Mouse (Mus musculus) heart, embryonic 11.5 days (tissue): ENCODE data around the gene Bcl2l11. TPM values are rescaled to one million over a fixed set of nuclear protein-coding genes. Genes with fewer than 3 reads are reported as not detected.

Experiments used
- ATAC-seq: fragments of 200-750 bp; cut with Nextera tagmentation; replicated peaks from 2 replicates; pipeline ENCODE4 v1.8.0; 2017; ENCODE audit warnings: moderate library complexity; ENCODE audit not compliant: insufficient number of reproducible peaks, low FRiP score, low TSS enrichment
- H3K27ac ChIP-seq: fragments of 300-500 bp; sonication (generic); 2 replicates; pipeline ENCODE4 v1.5.1; 2014; ENCODE audit warnings: mild to moderate bottlenecking, low read depth, low read length
- H3K27me3 ChIP-seq: fragments of 300-500 bp; sonication (generic); 2 replicates; pipeline ENCODE4 v1.6.1; 2014; ENCODE audit warnings: mild to moderate bottlenecking, low read length, mixed read lengths; ENCODE audit not compliant: control insufficient read depth, insufficient read depth
- H3K36me3 ChIP-seq: fragments of 300-500 bp; sonication (generic); 2 replicates; pipeline ENCODE4 v1.6.1; 2014; ENCODE audit warnings: mild to moderate bottlenecking, low read length, moderate library complexity, mixed read lengths; ENCODE audit not compliant: control insufficient read depth, insufficient read depth
- H3K4me1 ChIP-seq: fragments of 300-500 bp; sonication (generic); 2 replicates; pipeline ENCODE4 v1.6.1; 2014; ENCODE audit warnings: low read length; ENCODE audit not compliant: control insufficient read depth, insufficient read depth
- H3K4me2 ChIP-seq: fragments of 300-500 bp; sonication (generic); 2 replicates; pipeline ENCODE4 v1.6.1; 2014; ENCODE audit warnings: mild to moderate bottlenecking, moderate library complexity
- H3K4me3 ChIP-seq: fragments of 300-500 bp; sonication (generic); 2 replicates; pipeline ENCODE4 v1.5.1; 2014; ENCODE audit warnings: low read depth, low read length
- H3K9ac ChIP-seq: fragments of 300-500 bp; sonication (generic); 2 replicates; pipeline ENCODE4 v1.6.1; 2014; ENCODE audit warnings: mild to moderate bottlenecking, low read depth, low read length, moderate library complexity
- H3K9me3 ChIP-seq: fragments of 300-500 bp; sonication (generic); replicated peaks from 2 replicates; pipeline ENCODE4 v1.6.1; 2016; ENCODE audit warnings: low read length; ENCODE audit not compliant: control insufficient read depth
- WGBS: fragments of 180-500 bp; shearing (Covaris S2); extraction: QIAGEN DNeasy Blood & Tissue Kit; methylation state at CpG from one replicate; pipeline ENCODE4 v1.1.7; 2014; ENCODE audit not compliant: insufficient replicate concordance; 5-methylcytosine and 5-hydroxymethylcytosine counted together
- polyA plus RNA-seq: library from polyadenylated mRNA; unstranded; fragments of >200 nt; fragmentation: Nextera tagmentation; extraction: Ambion mirVana; gene quantifications from 2 replicates; pipeline ENCODE4 v1.2.1, GENCODE M21; 2014

The Bcl2l11 gene
- polyA plus RNA-seq, 1 experiment from 2014 or later, result 11.3 TPM

DNA sequence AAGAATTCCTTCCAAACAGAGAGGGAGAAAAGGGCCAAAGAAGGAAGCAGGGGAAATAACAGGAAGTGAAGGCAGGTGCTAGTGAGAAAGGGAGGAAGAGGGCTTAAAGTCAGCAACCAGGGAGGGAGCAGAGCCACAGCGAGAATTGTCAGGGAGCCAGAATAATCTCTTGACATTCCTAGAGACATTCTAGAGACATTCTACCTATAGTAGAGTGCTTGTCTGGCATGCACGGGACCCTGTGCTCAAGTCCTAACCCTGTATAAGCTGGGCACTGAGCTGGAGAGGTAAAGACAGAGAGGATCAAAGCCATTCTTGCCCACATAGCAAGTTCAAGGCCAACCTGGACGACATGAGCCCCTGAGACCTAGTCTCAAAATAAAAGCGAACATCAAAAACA, 60.1 kb downstream of the Bcl2l11 start:
- Histone ChIP-seq H3K36me3 (no peaks in the 10 kb centered on the region), H3K9ac (no peak overlapping the region), H3K4me1 (peaks cover 19% of the 10 kb centered on the region), H3K4me3 (no peak overlapping the region), H3K27ac (no peak overlapping the region), H3K27me3 (no peaks in the 10 kb centered on the region), H3K9me3 (no peaks in the 10 kb centered on the region), H3K4me2 (no peak overlapping the region)
- ATAC-seq, result no peak
- WGBS, result 58% methylated on average over 4 of the region's 4 CpGs

DNA sequence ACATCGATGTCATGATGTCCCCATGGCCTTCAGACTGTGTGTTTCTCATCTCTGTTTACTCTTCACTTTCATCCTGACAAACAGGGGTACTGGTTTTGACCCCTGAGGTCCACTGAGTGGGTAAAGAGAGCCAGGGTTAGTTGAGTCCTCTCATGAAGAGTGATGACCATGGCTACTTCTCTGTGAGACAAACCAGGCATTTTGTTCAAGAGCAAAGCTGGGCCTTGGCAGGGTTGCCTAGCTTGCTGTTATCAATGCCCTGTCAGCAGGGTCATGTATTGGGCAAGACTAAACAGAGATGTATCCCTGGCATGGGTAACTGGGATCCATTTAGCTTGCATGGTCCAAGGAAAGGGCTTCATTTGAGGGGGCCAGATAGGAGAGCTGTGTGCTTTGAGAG, 61.4 kb downstream of the Bcl2l11 start:
- Histone ChIP-seq H3K9me3 (no peaks in the 10 kb centered on the region), H3K4me1 (peaks cover 19% of the 10 kb centered on the region), H3K4me2 (no peak overlapping the region), H3K4me3 (no peak overlapping the region), H3K9ac (no peak overlapping the region), H3K27ac (no peak overlapping the region), H3K36me3 (no peaks in the 10 kb centered on the region), H3K27me3 (no peaks in the 10 kb centered on the region)
- 0 out of 2 replicates have a peak, but pooled peaks have one; percentile 35 for ATAC-seq
- 89% methylated on average over 1 of the region's 1 CpGs for WGBS

GRCm38 (mm10) chr2:128188461-128188860, 62.6 kb downstream of the Bcl2l11 start:
- no peak overlapping the region for H3K27ac ChIP-seq
- no peaks in the 10 kb centered on the region for H3K9me3 ChIP-seq
- H3K27me3 ChIP-seq, result no peaks in the 10 kb centered on the region
- H3K4me1 ChIP-seq, result peaks cover 19% of the 10 kb centered on the region
- H3K36me3 ChIP-seq, result no peaks in the 10 kb centered on the region
- ATAC-seq, result no peak
- no peak overlapping the region for H3K4me3 ChIP-seq
- no peak overlapping the region for H3K9ac ChIP-seq
- WGBS, result 88% methylated on average over 3 of the region's 3 CpGs
- no peak overlapping the region for H3K4me2 ChIP-seq

GRCm38 (mm10) chr2:128189691-128190090, 63.9 kb downstream of the Bcl2l11 start:
- 54% methylated on average over 10 of the region's 10 CpGs for WGBS
- Histone ChIP-seq H3K4me3 (no peak overlapping the region), H3K27ac (no peak overlapping the region), H3K9me3 (no peaks in the 10 kb centered on the region), H3K4me1 (peaks cover 19% of the 10 kb centered on the region), H3K4me2 (no peak overlapping the region), H3K27me3 (no peaks in the 10 kb centered on the region), H3K9ac (no peak overlapping the region), H3K36me3 (no peaks in the 10 kb centered on the region)
- no peak for ATAC-seq

DNA sequence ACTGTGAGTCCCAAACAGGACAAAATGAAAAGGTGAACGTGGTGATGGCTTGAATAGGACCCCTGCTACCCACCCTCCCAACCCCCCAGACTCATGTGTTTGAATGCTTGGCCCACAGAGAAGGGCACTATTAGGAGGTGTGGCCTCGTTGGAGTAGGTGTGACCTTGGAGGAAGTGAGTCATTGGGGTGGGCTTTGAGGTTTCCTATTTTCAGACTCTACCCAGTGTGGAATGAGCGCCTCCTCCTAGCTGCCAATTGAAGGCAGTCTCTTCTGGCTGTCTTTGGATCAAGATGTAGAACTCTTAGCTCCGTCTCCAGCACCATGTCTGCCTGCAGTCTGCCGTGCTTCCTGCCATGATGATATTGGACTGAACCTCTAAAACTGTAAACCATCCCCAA, 64.4 kb downstream of the Bcl2l11 start:
- H3K4me3 ChIP-seq, result no peak overlapping the region
- no peaks in the 10 kb centered on the region for H3K9me3 ChIP-seq
- no peak overlapping the region for H3K9ac ChIP-seq
- ATAC-seq, result no peak
- H3K4me2 ChIP-seq, result no peak overlapping the region
- 61% methylated on average over 5 of the region's 5 CpGs for WGBS
- H3K36me3 ChIP-seq, result no peaks in the 10 kb centered on the region
- no peak overlapping the region for H3K27ac ChIP-seq
- no peaks in the 10 kb centered on the region for H3K27me3 ChIP-seq
- peaks cover 19% of the 10 kb centered on the region for H3K4me1 ChIP-seq

DNA sequence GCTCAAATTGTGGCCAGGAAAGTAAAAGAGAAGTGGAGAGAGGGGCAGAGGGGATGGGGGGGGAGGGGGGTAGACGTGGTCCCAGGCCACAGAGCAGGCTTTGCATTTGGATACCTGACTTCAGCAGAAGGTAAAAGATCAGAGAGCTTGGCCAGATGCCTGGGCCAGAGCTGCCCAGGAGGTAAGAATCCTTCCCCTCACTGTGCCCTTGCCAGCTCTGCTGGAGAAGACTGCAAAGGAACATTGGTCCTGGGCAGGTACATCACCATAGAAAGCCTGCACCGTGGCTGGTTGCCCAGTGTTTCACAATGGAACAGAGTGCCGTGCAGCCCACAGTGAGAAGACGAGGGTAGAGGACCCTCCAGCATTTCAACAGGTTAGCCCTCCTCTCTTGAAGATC, 67.6 kb downstream of the Bcl2l11 start:
- no peaks in the 10 kb centered on the region for H3K9me3 ChIP-seq
- peaks cover 8% of the 10 kb centered on the region; the same call in 1 of the 2 replicates for H3K4me1 ChIP-seq
- H3K27me3 ChIP-seq, result no peaks in the 10 kb centered on the region
- H3K4me2 ChIP-seq, result no peak overlapping the region
- 56% methylated on average over 4 of the region's 4 CpGs for WGBS
- no peak overlapping the region for H3K4me3 ChIP-seq
- H3K27ac ChIP-seq, result no peak overlapping the region
- H3K36me3 ChIP-seq, result no peaks in the 10 kb centered on the region
- H3K9ac ChIP-seq, result no peak overlapping the region
- no peak for ATAC-seq

GRCm38 (mm10) chr2:128197379-128197778, 71.5 kb downstream of the Bcl2l11 start:
- WGBS, result 73% methylated on average over 3 of the region's 3 CpGs
- no peaks in the 10 kb centered on the region for H3K9me3 ChIP-seq
- H3K36me3 ChIP-seq, result no peaks in the 10 kb centered on the region
- H3K9ac ChIP-seq, result no peak overlapping the region
- no peaks in the 10 kb centered on the region for H3K4me1 ChIP-seq
- H3K4me2 ChIP-seq, result no peak overlapping the region
- H3K27ac ChIP-seq, result no peak overlapping the region
- H3K27me3 ChIP-seq, result no peaks in the 10 kb centered on the region
- H3K4me3 ChIP-seq, result no peak overlapping the region
- no peak for ATAC-seq

GRCm38 (mm10) chr2:128203147-128203546, 77.3 kb downstream of the Bcl2l11 start:
- no peak overlapping the region for H3K9ac ChIP-seq
- H3K36me3 ChIP-seq, result no peaks in the 10 kb centered on the region
- no peak for ATAC-seq
- no peaks in the 10 kb centered on the region for H3K4me1 ChIP-seq
- no peak overlapping the region for H3K4me3 ChIP-seq
- no peak overlapping the region for H3K27ac ChIP-seq
- no peaks in the 10 kb centered on the region for H3K9me3 ChIP-seq
- H3K27me3 ChIP-seq, result no peaks in the 10 kb centered on the region
- no peak overlapping the region for H3K4me2 ChIP-seq
- 72% methylated on average over 3 of the region's 3 CpGs for WGBS

DNA sequence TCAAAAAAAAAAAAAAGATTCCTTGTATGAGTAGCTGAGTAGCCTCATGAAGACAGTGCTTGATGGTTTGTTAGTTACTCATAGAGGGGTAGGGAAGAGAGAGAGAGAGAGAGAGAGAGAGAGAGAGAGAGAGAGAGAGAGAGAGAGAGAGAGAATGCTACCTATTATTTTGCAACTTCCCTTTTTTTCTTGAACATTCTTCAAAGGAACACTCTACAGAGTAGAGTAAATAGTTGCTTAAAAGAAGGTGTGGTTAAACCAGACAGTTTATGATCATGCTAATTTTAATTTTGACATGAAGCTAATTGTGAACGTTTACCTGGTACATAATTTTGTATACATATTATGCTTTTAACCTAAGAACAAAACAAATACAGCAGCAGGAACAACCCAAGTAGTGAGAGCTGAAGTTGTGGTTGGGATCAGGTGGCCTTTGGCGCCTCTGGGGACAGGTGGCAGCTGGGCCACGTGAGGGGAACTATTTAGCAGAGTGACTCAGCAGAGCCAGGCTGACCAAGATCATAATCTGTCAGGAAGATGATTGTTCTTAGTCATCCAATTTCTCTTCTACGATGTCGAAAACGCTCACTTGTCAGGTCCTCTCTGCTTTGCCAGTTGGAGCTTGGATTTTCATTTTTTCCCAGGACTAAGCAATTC, 78.0 kb downstream of the Bcl2l11 start:
- Histone ChIP-seq H3K4me2 (no peak overlapping the region), H3K36me3 (no peaks in the 10 kb centered on the region), H3K9me3 (no peaks in the 10 kb centered on the region), H3K9ac (no peak overlapping the region), H3K4me1 (no peaks in the 10 kb centered on the region), H3K4me3 (no peak overlapping the region), H3K27ac (no peak overlapping the region), H3K27me3 (no peaks in the 10 kb centered on the region)
- no peak for ATAC-seq
- WGBS, result 81% methylated on average over 6 of the region's 6 CpGs
